Mouse (Mus musculus): ENCODE results near the gene Mmachc. TPM values are rescaled to one million over a fixed set of nuclear protein-coding genes. Genes with fewer than 3 reads are reported as not detected.

Mmachc gene
- polyA plus RNA-seq, 1 experiment from 2014 or later = 22.6 TPM

DNA sequence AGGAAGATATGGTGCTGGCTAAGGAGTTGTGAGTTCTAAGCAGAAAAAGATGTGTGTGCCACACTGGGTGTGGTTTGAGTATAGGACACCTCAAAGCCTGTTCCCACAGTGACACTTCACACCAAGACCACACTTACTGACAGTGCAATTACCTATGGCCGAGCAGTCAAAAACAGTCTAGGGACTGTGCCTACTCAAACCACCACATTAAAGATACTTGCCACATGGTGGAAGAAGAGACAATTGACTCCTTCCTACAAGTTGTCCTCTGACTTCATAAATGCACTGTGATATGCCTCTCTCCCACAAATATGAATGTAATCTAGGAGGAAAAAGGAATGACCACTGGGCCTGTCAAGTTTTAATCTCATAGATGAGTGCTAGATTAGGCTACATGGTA is 7.2 kb downstream of the Mmachc start:
- Histone ChIP-seq H3K9me3 (ENCODE audit: control insufficient read depth, low read length) (no peaks in the 10 kb centered on the region), H3K4me1 (ENCODE audit: control insufficient read depth, insufficient read depth, low read depth, low read length) (no peaks in the 10 kb centered on the region), H3K36me3 (ENCODE audit: control insufficient read depth, insufficient read depth, low read length) (peaks cover 2% of the 10 kb centered on the region; the same call in 1 of the 2 replicates), H3K9ac (ENCODE audit: low read depth, low read length) (no peak overlapping the region), H3K4me3 (ENCODE audit: low read length) (no peak overlapping the region), H3K27ac (ENCODE audit: low read depth, low read length) (no peak overlapping the region), H3K27me3 (replicated peaks; ENCODE audit: control insufficient read depth, insufficient read depth, low read length) (no peaks in the 10 kb centered on the region), H3K4me2 (ENCODE audit: low read length) (no peak overlapping the region)
- no peak for ATAC-seq
- 83% methylated on average over 1 of the region's 1 CpGs for WGBS

DNA sequence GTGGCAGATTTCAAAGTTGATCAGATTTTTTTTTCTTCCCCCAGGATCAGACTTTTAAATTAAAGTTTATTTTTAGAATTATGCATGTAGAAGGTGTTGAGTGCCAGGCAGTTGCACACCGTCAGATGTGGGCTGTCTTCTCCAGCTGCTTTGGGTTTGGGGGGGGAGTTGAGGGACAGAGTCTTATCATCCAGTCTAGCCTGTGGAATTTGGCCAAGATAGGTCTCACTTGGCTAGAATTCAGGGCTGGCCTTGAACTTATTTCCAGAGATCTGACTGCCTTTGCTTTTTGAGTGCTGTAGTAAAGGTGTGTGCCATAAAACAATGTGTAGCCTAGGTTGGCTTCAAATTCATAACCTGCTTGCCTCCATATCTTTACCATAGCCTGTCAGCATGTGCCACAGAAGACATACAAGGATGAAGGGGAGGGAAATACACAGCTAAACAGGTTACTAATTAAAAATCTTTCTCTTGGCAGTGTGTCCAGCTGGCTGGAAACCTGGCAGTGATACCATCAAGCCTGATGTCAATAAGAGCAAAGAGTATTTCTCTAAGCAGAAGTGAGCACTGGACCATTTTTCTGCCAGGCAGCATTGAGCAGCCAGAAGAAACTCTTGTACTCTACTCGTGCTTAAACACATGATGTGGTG is 9.4 kb downstream of the Mmachc start:
- Histone ChIP-seq H3K27me3 (replicated peaks; ENCODE audit: control insufficient read depth, insufficient read depth, low read length) (no peaks in the 10 kb centered on the region), H3K4me2 (ENCODE audit: low read length) (no peak overlapping the region), H3K27ac (ENCODE audit: low read depth, low read length) (no peak overlapping the region), H3K9ac (ENCODE audit: low read depth, low read length) (no peak overlapping the region), H3K9me3 (ENCODE audit: control insufficient read depth, low read length) (no peaks in the 10 kb centered on the region), H3K36me3 (ENCODE audit: control insufficient read depth, insufficient read depth, low read length) (peaks cover 7% of the 10 kb centered on the region), H3K4me1 (ENCODE audit: control insufficient read depth, insufficient read depth, low read depth, low read length) (no peaks in the 10 kb centered on the region), H3K4me3 (ENCODE audit: low read length) (no peak overlapping the region)
- ATAC-seq = no peak
- WGBS = 88% methylated on average over 2 of the region's 2 CpGs

DNA sequence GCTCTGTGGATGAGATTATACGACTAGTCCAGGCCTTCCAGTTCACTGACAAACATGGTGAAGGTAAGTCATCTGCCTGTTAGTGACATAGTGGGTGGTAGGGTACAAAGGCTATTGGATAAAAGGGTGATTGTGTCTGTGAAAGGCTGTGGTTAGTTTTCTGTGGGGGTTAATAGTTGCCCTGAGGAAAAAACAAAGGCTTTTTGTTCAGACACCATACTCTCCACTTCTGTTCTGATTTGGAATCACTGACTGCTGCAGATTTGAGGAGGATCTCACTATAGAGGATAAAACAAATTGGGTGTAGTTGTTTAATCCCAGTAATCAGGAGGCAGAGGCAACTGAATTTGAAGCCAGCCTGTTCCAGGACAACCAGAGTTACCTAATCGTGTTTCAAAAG is 14.4 kb downstream of the Mmachc start:
- Histone ChIP-seq H3K4me2 (ENCODE audit: low read length) (no peak overlapping the region), H3K4me1 (ENCODE audit: control insufficient read depth, insufficient read depth, low read depth, low read length) (no peaks in the 10 kb centered on the region), H3K27me3 (replicated peaks; ENCODE audit: control insufficient read depth, insufficient read depth, low read length) (no peaks in the 10 kb centered on the region), H3K4me3 (ENCODE audit: low read length) (no peak overlapping the region), H3K36me3 (ENCODE audit: control insufficient read depth, insufficient read depth, low read length) (peaks cover 15% of the 10 kb centered on the region), H3K9me3 (ENCODE audit: control insufficient read depth, low read length) (no peaks in the 10 kb centered on the region), H3K27ac (ENCODE audit: low read depth, low read length) (no peak overlapping the region), H3K9ac (ENCODE audit: low read depth, low read length) (no peak overlapping the region)
- ATAC-seq = no peak
- 84% methylated on average over 2 of the region's 2 CpGs for WGBS

DNA sequence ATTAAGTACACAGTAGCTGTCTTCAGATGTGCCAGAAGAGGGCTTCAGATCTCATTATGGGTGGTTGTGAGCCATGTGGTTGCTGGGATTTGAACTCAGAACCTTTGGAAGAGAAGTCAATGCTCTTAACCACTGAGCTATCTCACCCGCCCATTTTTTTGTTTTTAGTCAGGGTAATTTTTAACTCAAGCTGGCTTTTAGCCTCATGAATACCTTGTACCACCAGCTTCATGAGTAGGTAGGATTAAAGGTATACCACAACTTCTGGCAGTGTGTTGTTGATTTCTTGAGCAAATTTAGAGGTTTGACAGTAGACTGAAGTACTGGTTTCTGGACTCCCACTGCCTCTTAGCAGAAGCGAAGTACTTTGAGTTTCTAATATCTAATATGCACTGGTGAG is 16.1 kb downstream of the Mmachc start:
- H3K4me2 ChIP-seq (ENCODE audit: low read length) = no peak overlapping the region
- H3K9ac ChIP-seq (ENCODE audit: low read depth, low read length) = no peak overlapping the region
- no peak overlapping the region for H3K4me3 ChIP-seq (ENCODE audit: low read length)
- peaks cover 15% of the 10 kb centered on the region for H3K36me3 ChIP-seq (ENCODE audit: control insufficient read depth, insufficient read depth, low read length)
- ATAC-seq = no peak
- H3K27ac ChIP-seq (ENCODE audit: low read depth, low read length) = no peak overlapping the region
- WGBS = 88% methylated on average over 2 of the region's 2 CpGs
- no peaks in the 10 kb centered on the region for H3K27me3 ChIP-seq (replicated peaks; ENCODE audit: control insufficient read depth, insufficient read depth, low read length)
- H3K9me3 ChIP-seq (ENCODE audit: control insufficient read depth, low read length) = no peaks in the 10 kb centered on the region
- H3K4me1 ChIP-seq (ENCODE audit: control insufficient read depth, insufficient read depth, low read depth, low read length) = peaks cover 2% of the 10 kb centered on the region; the same call in 1 of the 2 replicates

DNA sequence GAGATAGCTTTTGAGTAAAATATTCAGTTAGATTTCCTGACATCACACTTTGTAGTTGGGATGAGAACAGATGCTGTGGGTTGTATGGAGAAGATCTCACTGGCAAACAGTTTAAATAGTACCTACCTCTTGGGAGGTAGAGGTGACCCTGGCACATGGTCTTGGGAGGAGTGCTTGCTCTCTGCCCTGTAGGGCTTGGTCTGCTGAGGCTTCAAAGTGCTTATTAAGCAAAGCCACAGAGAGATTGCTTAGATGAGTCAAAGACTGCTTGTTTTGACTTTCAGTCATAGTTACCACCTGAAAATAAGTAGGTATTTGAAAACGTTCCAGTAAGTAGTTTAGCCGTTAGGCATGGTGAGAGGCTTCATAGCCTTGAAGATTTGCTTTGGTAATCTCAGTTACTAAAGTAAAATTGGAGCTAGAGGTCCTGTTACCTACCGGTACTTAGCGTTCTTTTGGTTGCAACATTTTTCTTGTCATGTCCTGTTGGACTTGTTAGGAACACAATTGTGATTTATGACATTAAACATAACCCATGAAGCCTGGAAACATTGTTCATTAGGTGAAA is 18.8 kb downstream of the Mmachc start:
- peaks cover 11% of the 10 kb centered on the region for H3K4me1 ChIP-seq (ENCODE audit: control insufficient read depth, insufficient read depth, low read depth, low read length)

DNA sequence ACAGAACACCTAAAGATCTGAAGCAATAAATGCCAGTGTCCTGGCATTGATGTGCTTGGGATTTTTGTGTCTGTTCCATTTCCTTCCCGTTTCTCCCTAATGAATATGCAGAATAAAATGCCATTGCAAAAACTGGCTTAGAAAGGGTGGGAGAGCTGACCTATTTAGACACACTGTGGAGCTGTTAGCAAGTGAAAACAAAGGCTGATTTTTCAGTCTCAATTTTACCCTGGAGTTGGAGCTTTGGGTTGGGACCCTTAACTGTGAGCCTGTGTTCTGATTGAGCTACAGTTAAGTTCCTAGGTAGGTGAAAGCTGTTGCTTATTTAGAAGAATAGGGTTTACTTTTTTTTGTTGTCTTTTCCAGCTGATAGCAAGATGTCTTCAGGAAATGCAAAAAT is 21.2 kb downstream of the Mmachc start:
- 18% methylated on average over 1 of the region's 1 CpGs for WGBS
- Histone ChIP-seq H3K4me3 (ENCODE audit: low read length) (peak overlapping the region; percentile 3; the same call in 1 of the 2 replicates), H3K36me3 (ENCODE audit: control insufficient read depth, insufficient read depth, low read length) (peaks cover 4% of the 10 kb centered on the region; the same call in 1 of the 2 replicates), H3K27me3 (replicated peaks; ENCODE audit: control insufficient read depth, insufficient read depth, low read length) (no peaks in the 10 kb centered on the region), H3K9ac (ENCODE audit: low read depth, low read length) (no peak overlapping the region), H3K9me3 (ENCODE audit: control insufficient read depth, low read length) (no peaks in the 10 kb centered on the region), H3K27ac (ENCODE audit: low read depth, low read length) (no peak overlapping the region), H3K4me1 (ENCODE audit: control insufficient read depth, insufficient read depth, low read depth, low read length) (peaks cover 11% of the 10 kb centered on the region), H3K4me2 (ENCODE audit: low read length) (peak overlapping the region; percentile 83)
- no peak for ATAC-seq

More for the DNA sequence above, 18.8 kb downstream of the Mmachc start:
- Histone ChIP-seq H3K36me3 (ENCODE audit: control insufficient read depth, insufficient read depth, low read length) (peaks cover 11% of the 10 kb centered on the region; the same call in 1 of the 2 replicates), H3K9me3 (ENCODE audit: control insufficient read depth, low read length) (no peaks in the 10 kb centered on the region), H3K9ac (ENCODE audit: low read depth, low read length) (no peak overlapping the region), H3K4me2 (ENCODE audit: low read length) (no peak overlapping the region), H3K4me3 (ENCODE audit: low read length) (no peak overlapping the region), H3K27me3 (replicated peaks; ENCODE audit: control insufficient read depth, insufficient read depth, low read length) (no peaks in the 10 kb centered on the region), H3K27ac (ENCODE audit: low read depth, low read length) (no peak overlapping the region)
- ATAC-seq = no peak
- WGBS = 90% methylated on average over 4 of the region's 4 CpGs

DNA sequence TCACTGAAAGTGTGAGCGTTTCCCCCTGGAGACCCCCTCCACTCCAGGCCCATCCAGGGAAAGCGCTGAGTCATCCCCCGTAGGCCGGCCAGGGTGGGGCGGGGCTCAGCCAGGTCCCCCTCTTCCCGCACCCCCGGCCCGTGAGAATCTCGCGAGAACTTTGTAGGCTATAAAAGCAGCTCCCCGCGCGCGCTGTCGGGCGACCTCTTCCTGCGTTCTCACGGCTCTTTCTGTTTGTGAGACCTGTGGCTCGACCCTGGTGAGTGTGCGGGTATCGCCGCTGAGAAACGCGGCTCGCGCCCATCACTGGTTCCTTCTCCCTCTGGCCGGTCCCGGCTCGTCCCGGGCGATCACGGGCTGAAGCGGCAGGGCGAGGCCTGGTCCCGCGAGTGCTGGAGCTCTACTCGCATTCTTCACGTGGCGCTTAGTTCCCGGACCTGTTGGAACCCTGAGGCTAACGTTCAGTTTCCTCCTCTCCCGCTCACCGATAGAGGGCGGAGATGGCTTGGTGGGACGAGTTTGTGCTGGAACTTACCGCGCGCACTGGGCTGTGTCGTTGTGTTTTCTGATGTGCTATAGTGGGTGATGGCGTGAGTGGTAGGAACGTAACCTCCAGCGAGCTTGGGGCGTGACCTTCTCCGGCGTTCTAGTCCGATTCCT is 22.7 kb downstream of the Mmachc start, which contains the start of gene Prdx1:
TSS of gene Prdx1 (plus strand) at position 143 of the 660 bp plus-strand sequence.
- H3K36me3 ChIP-seq (ENCODE audit: control insufficient read depth, insufficient read depth, low read length) = peaks cover 4% of the 10 kb centered on the region; the same call in 1 of the 2 replicates
- H3K4me2 ChIP-seq (ENCODE audit: low read length) = peak within 1 kb of the TSS; percentile 83
- under 1% methylated on average over 53 of the region's 56 CpGs for WGBS
- peaks cover 11% of the 10 kb centered on the region for H3K4me1 ChIP-seq (ENCODE audit: control insufficient read depth, insufficient read depth, low read depth, low read length)
- ATAC-seq = peak; percentile 96
- H3K27me3 ChIP-seq (replicated peaks; ENCODE audit: control insufficient read depth, insufficient read depth, low read length) = no peaks in the 10 kb centered on the region
- peak within 1 kb of the TSS; percentile 68 for H3K9ac ChIP-seq (ENCODE audit: low read depth, low read length)
- H3K4me3 ChIP-seq (ENCODE audit: low read length) = peak within 1 kb of the TSS; percentile 66
- H3K9me3 ChIP-seq (ENCODE audit: control insufficient read depth, low read length) = no peaks in the 10 kb centered on the region
- peak within 1 kb of the TSS; percentile 78 for H3K27ac ChIP-seq (ENCODE audit: low read depth, low read length)

DNA sequence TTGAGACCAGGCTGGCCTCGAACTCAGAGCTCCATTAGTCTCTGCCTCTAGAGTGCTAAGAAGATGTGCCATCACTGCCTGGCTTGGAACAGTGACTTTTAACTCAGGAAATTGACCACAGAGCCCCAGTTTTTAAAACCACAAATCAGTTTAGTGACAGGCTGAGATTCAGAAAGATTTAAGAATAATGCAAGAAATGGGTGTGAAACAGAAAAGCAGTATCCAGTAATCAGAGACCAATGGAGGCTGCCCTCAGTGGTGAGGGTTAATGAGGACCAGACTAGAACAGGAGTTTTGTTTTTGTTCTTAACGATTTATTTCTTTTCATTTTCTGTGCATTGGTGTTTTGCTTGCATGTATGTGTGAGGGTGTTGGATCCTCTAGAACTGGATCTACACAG is 23.5 kb downstream of the Mmachc start:
- Histone ChIP-seq H3K27ac (ENCODE audit: low read depth, low read length) (peak overlapping the region; percentile 78), H3K4me1 (ENCODE audit: control insufficient read depth, insufficient read depth, low read depth, low read length) (peaks cover 11% of the 10 kb centered on the region), H3K4me3 (ENCODE audit: low read length) (no peak overlapping the region; the same call in 1 of the 2 replicates), H3K9me3 (ENCODE audit: control insufficient read depth, low read length) (no peaks in the 10 kb centered on the region), H3K27me3 (replicated peaks; ENCODE audit: control insufficient read depth, insufficient read depth, low read length) (no peaks in the 10 kb centered on the region), H3K9ac (ENCODE audit: low read depth, low read length) (no peak overlapping the region; the same call in 1 of the 2 replicates), H3K4me2 (ENCODE audit: low read length) (peak overlapping the region; percentile 83), H3K36me3 (ENCODE audit: control insufficient read depth, insufficient read depth, low read length) (peaks cover 4% of the 10 kb centered on the region; the same call in 1 of the 2 replicates)
- no peak for ATAC-seq
- 82% methylated on average over 2 of the region's 2 CpGs for WGBS

DNA sequence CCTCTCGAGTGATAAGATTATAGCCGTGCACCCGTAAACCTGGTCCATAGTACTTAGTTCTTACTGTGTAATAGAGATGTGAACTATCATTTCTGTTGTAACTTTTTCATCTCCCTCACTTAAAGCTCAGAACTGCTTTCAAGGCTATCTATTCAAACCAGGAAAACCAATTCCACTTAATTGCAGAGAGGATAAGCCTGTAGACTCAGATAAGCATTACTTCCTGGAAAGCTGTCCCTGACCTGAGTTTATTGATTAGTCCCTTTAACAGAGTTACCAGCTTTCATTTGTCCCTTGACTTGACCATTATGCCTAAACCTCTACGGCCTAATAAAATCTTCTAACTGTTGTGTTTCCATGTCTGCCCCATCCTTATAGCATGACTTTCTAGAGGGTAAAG is 24.2 kb downstream of the Mmachc start:
- 94% methylated on average over 4 of the region's 4 CpGs for WGBS
- H3K4me1 ChIP-seq (ENCODE audit: control insufficient read depth, insufficient read depth, low read depth, low read length) = peaks cover 11% of the 10 kb centered on the region
- ATAC-seq = no peak
- no peak overlapping the region for H3K27ac ChIP-seq (ENCODE audit: low read depth, low read length)
- no peak overlapping the region for H3K4me3 ChIP-seq (ENCODE audit: low read length)
- H3K9me3 ChIP-seq (ENCODE audit: control insufficient read depth, low read length) = no peaks in the 10 kb centered on the region
- H3K27me3 ChIP-seq (replicated peaks; ENCODE audit: control insufficient read depth, insufficient read depth, low read length) = no peaks in the 10 kb centered on the region
- no peak overlapping the region for H3K9ac ChIP-seq (ENCODE audit: low read depth, low read length)
- H3K4me2 ChIP-seq (ENCODE audit: low read length) = no peak overlapping the region
- no peaks in the 10 kb centered on the region for H3K36me3 ChIP-seq (ENCODE audit: control insufficient read depth, insufficient read depth, low read length)
